Mouse (Mus musculus): ENCODE data around the gene Megf9. TPM values are rescaled to one million over a fixed set of nuclear protein-coding genes. Genes with fewer than 3 reads are reported as not detected.

The Megf9 gene
- polyA plus RNA-seq, 1 experiment, result 8.9 TPM

DNA sequence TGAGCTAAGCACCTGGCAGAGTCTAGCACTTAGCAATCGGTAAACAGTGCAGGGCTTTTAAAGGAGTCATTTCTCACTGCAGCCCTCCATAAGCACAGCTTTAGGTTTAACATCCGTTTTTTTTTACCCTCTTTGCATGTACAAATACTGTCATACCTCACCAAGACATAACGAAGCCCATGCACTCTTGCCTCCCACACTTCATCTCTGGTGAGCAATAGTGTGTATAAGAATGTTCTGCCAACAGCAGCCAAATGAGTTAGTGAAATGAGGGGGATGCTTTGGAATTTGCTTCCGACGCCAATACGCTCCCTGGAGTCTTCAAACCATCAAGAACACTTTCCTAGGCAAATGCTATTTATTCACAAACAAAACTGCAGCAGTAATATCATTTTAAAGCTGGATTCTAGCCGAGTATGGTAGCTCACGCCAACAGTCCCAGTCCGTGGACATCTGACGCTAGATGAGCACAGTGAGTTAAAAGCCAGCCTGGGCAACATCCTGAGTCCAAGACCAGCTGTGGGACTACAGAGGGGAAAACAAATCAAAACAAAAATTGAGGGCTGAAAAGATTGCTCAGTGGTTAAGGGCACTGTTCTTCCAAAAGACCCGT is 142.9 kb downstream of the Megf9 start:
- no peak for TF ChIP-seq CTCF (conservative IDR thresholded peaks at IDR 0.05; ENCODE audit: insufficient read depth, insufficient read length, low read depth, low read length)
- no peak for TF ChIP-seq POLR2A (IDR thresholded peaks at IDR 0.05; ENCODE audit: low read depth, low read length)
- no peaks in the 10 kb centered on the region for H3K4me1 ChIP-seq (ENCODE audit: control insufficient read depth, insufficient read depth, low read length)
- no peaks in the 10 kb centered on the region for H3K27me3 ChIP-seq (replicated peaks; ENCODE audit: control insufficient read depth, insufficient read depth, low read length)
- WGBS, result 79% methylated on average over 11 of the region's 11 CpGs
- H3K4me3 ChIP-seq (ENCODE audit: insufficient read depth, low read depth, low read length), result no peak overlapping the region
- no peak overlapping the region for H3K27ac ChIP-seq (ENCODE audit: insufficient read depth, low read depth, low read length)
- DNase-seq, result no peak
- no peaks in the 10 kb centered on the region for H3K36me3 ChIP-seq (ENCODE audit: control insufficient read depth, insufficient read depth, low read length)

- TF ChIP-seq CTCF (conservative IDR thresholded peaks at IDR 0.05; ENCODE audit: insufficient read depth, insufficient read length, low read depth, low read length) (no peak), POLR2A (IDR thresholded peaks at IDR 0.05; ENCODE audit: low read depth, low read length) (no peak)
- H3K4me1 ChIP-seq (ENCODE audit: control insufficient read depth, insufficient read depth, low read length), result no peaks in the 10 kb centered on the region
- no peak overlapping the region for H3K4me3 ChIP-seq (ENCODE audit: insufficient read depth, low read depth, low read length)
- 89% methylated on average over 9 of the region's 9 CpGs for WGBS
- no peaks in the 10 kb centered on the region for H3K36me3 ChIP-seq (ENCODE audit: control insufficient read depth, insufficient read depth, low read length)
- no peak for DNase-seq
- H3K27ac ChIP-seq (ENCODE audit: insufficient read depth, low read depth, low read length), result no peak overlapping the region
- H3K27me3 ChIP-seq (replicated peaks; ENCODE audit: control insufficient read depth, insufficient read depth, low read length), result no peaks in the 10 kb centered on the region
Observed at GRCm38 (mm10) chr4:70391073-70391472, 143.7 kb downstream of the Megf9 start.

DNA sequence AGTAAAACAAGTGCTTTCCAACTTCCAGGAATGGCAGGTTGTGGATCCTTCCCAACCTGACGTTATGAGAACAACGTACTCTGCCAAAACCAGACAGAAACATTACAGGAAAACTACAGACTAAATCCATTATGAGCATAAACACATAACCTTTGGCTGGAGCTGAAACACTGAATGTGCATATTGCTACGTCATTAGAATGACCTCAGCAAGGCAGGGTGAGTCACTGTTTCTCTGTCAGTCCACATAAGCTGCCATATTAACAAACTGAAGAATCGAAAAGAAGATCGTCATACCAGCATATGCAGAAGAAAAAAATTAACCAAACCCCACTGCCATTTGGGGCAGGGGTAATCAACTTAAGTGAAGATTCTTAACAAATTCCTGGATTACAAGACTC is 148.6 kb downstream of the Megf9 start:
- no peak overlapping the region for H3K4me3 ChIP-seq (ENCODE audit: insufficient read depth, low read depth, low read length)
- H3K27ac ChIP-seq (ENCODE audit: insufficient read depth, low read depth, low read length), result no peak overlapping the region
- WGBS, result 83% methylated on average over 5 of the region's 5 CpGs
- TF ChIP-seq CTCF (conservative IDR thresholded peaks at IDR 0.05; ENCODE audit: insufficient read depth, insufficient read length, low read depth, low read length), result no peak
- no peak for TF ChIP-seq POLR2A (IDR thresholded peaks at IDR 0.05; ENCODE audit: low read depth, low read length)
- H3K4me1 ChIP-seq (ENCODE audit: control insufficient read depth, insufficient read depth, low read length), result no peaks in the 10 kb centered on the region
- no peaks in the 10 kb centered on the region for H3K36me3 ChIP-seq (ENCODE audit: control insufficient read depth, insufficient read depth, low read length)
- no peak for DNase-seq
- H3K27me3 ChIP-seq (replicated peaks; ENCODE audit: control insufficient read depth, insufficient read depth, low read length), result no peaks in the 10 kb centered on the region

- no peak for DNase-seq
- Histone ChIP-seq H3K27me3 (replicated peaks; ENCODE audit: control insufficient read depth, insufficient read depth, low read length) (no peaks in the 10 kb centered on the region), H3K27ac (ENCODE audit: insufficient read depth, low read depth, low read length) (no peak overlapping the region), H3K4me3 (ENCODE audit: insufficient read depth, low read depth, low read length) (no peak overlapping the region), H3K36me3 (ENCODE audit: control insufficient read depth, insufficient read depth, low read length) (no peaks in the 10 kb centered on the region), H3K4me1 (ENCODE audit: control insufficient read depth, insufficient read depth, low read length) (no peaks in the 10 kb centered on the region)
- TF ChIP-seq POLR2A (IDR thresholded peaks at IDR 0.05; ENCODE audit: low read depth, low read length), result no peak
- TF ChIP-seq CTCF (conservative IDR thresholded peaks at IDR 0.05; ENCODE audit: insufficient read depth, insufficient read length, low read depth, low read length), result no peak
- WGBS, result 92% methylated on average over 4 of the region's 4 CpGs
Observed at GRCm38 (mm10) chr4:70377359-70377758, 157.4 kb downstream of the Megf9 start.

Other genes starting within 250 kb of the Megf9 start
- gene Cdk5rap2, start 124.6 kb downstream of the Megf9 start, polyA plus RNA-seq (2012; rRNA removed), result 3.5 and 4.0 TPM in 2 replicates

Measured in kidney, adult 2 months (tissue).